Mouse (Mus musculus): ENCODE measurements at regions not wholly inside any gene's neighbourhood (a gene's known extent, or its start where the extent isn't known, plus 50 kb on each side); places are given as distances from the start of the nearest gene placed in this dataset.

- DNase-seq: no peak
These were observed 56.9 kb upstream of the Sox2 start for GRCm38 (mm10) chr3:34593279-34593678.

- no peak for DNase-seq
These were observed 72.2 kb upstream of the Sox2 start for GRCm38 (mm10) chr3:34577896-34578530.

- no peak for DNase-seq
These were observed 73.1 kb upstream of the Sox2 start for GRCm38 (mm10) chr3:34577115-34577514.

- DNase-seq: no peak
These were observed 74.0 kb upstream of the Sox2 start for GRCm38 (mm10) chr3:34576159-34576558.

GRCm38 (mm10) chr3:34574711-34575350, 75.4 kb upstream of the Sox2 start:
- DNase-seq: no peak

- DNase-seq: no peak
These were observed 76.9 kb upstream of the Sox2 start for GRCm38 (mm10) chr3:34573312-34573711.

- no peak for DNase-seq
These were observed 78.1 kb upstream of the Sox2 start for GRCm38 (mm10) chr3:34572081-34572480.

- no peak for DNase-seq
These were observed 78.6 kb upstream of the Sox2 start for GRCm38 (mm10) chr3:34571630-34572029.

GRCm38 (mm10) chr3:34569998-34570397, 80.2 kb upstream of the Sox2 start:
- DNase-seq: no peak

- no peak for DNase-seq
These were observed 82.0 kb upstream of the Sox2 start for GRCm38 (mm10) chr3:34568086-34568650.

- no peak for DNase-seq
These were observed 84.8 kb upstream of the Sox2 start for GRCm38 (mm10) chr3:34565386-34565785.

- DNase-seq: no peak
These were observed 87.3 kb upstream of the Sox2 start for GRCm38 (mm10) chr3:34562893-34563292.

GRCm38 (mm10) chr3:34561709-34562108, 88.5 kb upstream of the Sox2 start:
- no peak for DNase-seq

- DNase-seq: no peak
These were observed 90.1 kb upstream of the Sox2 start for GRCm38 (mm10) chr3:34559841-34560703.

GRCm38 (mm10) chr3:34558821-34559520, 91.2 kb upstream of the Sox2 start:
- DNase-seq: no peak

- no peak for DNase-seq
These were observed 97.5 kb upstream of the Sox2 start for GRCm38 (mm10) chr3:34552542-34553208.

- DNase-seq: no peak
These were observed 99.1 kb upstream of the Sox2 start for GRCm38 (mm10) chr3:34551069-34551468.

- no peak for DNase-seq
These were observed 100.0 kb upstream of the Sox2 start for GRCm38 (mm10) chr3:34550189-34550588.

- DNase-seq: no peak
These were observed 117.8 kb upstream of the Sox2 start for GRCm38 (mm10) chr3:34532451-34532850.

GRCm38 (mm10) chr3:34531836-34532235, 118.4 kb upstream of the Sox2 start:
- no peak for DNase-seq

GRCm38 (mm10) chr3:34527546-34527945, 122.7 kb upstream of the Sox2 start:
- DNase-seq: no peak

GRCm38 (mm10) chr3:34525730-34526129, 124.5 kb upstream of the Sox2 start:
- DNase-seq: no peak
